Mouse (Mus musculus) kidney, postnatal 0 days (tissue): ENCODE data around the gene Sipa1l1. TPM values are rescaled to one million over a fixed set of nuclear protein-coding genes. Genes with fewer than 3 reads are reported as not detected.

Experiments used
- ATAC-seq: fragments of 200-750 bp; cut with Nextera tagmentation; replicated peaks from 2 replicates; pipeline ENCODE4 v1.8.0; 2017; ENCODE audit warnings: low read depth, moderate number of reproducible peaks, moderate TSS enrichment, moderate library complexity; ENCODE audit not compliant: low FRiP score
- DNase-seq: peaks from one replicate; pipeline ENCODE4 v3.0.0-alpha.2; 2016; ENCODE audit warnings: low spot score
- H3K27ac ChIP-seq: fragments of 300-500 bp; sonication (generic); 2 replicates; pipeline ENCODE4 v1.5.1; 2014; ENCODE audit warnings: mild to moderate bottlenecking
- H3K27me3 ChIP-seq: fragments of 300-500 bp; sonication (generic); 2 replicates; pipeline ENCODE4 v1.6.1; 2014; ENCODE audit warnings: low read length, mixed read lengths; ENCODE audit not compliant: insufficient read depth
- H3K36me3 ChIP-seq: fragments of 300-500 bp; sonication (generic); 2 replicates; pipeline ENCODE4 v1.6.1; 2014; ENCODE audit warnings: low read length, mixed read lengths; ENCODE audit not compliant: insufficient read depth
- H3K4me1 ChIP-seq: fragments of 300-500 bp; sonication (generic); replicated peaks from 2 replicates; pipeline ENCODE4 v1.6.1; 2014; ENCODE audit warnings: antibody characterized with exemption, low read length, mixed read lengths; ENCODE audit not compliant: insufficient read depth
- H3K4me2 ChIP-seq: fragments of 300-500 bp; sonication (generic); 2 replicates; pipeline ENCODE4 v1.6.1; 2014; ENCODE audit warnings: mild to moderate bottlenecking, low read length, moderate library complexity, mixed read lengths
- H3K4me3 ChIP-seq: fragments of 300-500 bp; sonication (generic); replicated peaks from 2 replicates; pipeline ENCODE4 v1.5.1; 2014; ENCODE audit warnings: low read depth, low read length
- H3K9ac ChIP-seq: fragments of 300-500 bp; sonication (generic); 2 replicates; pipeline ENCODE4 v1.6.1; 2014; ENCODE audit warnings: low read depth, low read length
- H3K9me3 ChIP-seq: fragments of 300-500 bp; sonication (generic); replicated peaks from 2 replicates; pipeline ENCODE4 v1.6.1; 2016; ENCODE audit warnings: low read length, inconsistent platforms, mixed read lengths
- CTCF ChIP-seq: IDR thresholded peaks from 2 replicates; pipeline ENCODE4 v1.5.1; 2016; ENCODE audit warnings: antibody characterized with exemption, low read depth, mild to moderate bottlenecking, moderate library complexity
- WGBS: fragments of 180-500 bp; shearing (Covaris S2); extraction: QIAGEN DNeasy Blood & Tissue Kit; methylation state at CpG from one replicate; pipeline ENCODE4 v1.1.7; 2014; 5-methylcytosine and 5-hydroxymethylcytosine counted together
- polyA plus RNA-seq: library from polyadenylated mRNA; unstranded; fragments of >200 nt; fragmentation: Nextera tagmentation; extraction: Ambion mirVana; gene quantifications from 2 replicates; pipeline ENCODE4 v1.2.1, GENCODE M21; 2015

Gene Sipa1l1
- polyA plus RNA-seq, 1 experiment from 2014 or later = 17.3 TPM

GRCm38 (mm10) chr12:82234463-82235223 lies 65.5 kb downstream of the Sipa1l1 start:
- Histone ChIP-seq H3K4me3 (no peak overlapping the region), H3K9me3 (no peaks in the 10 kb centered on the region), H3K27ac (no peak overlapping the region), H3K4me1 (peaks cover 17% of the 10 kb centered on the region), H3K36me3 (no peaks in the 10 kb centered on the region), H3K4me2 (no peak overlapping the region), H3K9ac (no peak overlapping the region), H3K27me3 (no peaks in the 10 kb centered on the region)
- ATAC-seq (no peak), DNase-seq (no peak)
- 80% methylated on average over 14 of the region's 14 CpGs for WGBS
- no peak for TF ChIP-seq CTCF

GRCm38 (mm10) chr12:82237095-82237494 lies 68.0 kb downstream of the Sipa1l1 start:
- Histone ChIP-seq H3K4me2 (no peak overlapping the region), H3K36me3 (no peaks in the 10 kb centered on the region), H3K27me3 (no peaks in the 10 kb centered on the region), H3K4me3 (no peak overlapping the region), H3K9ac (no peak overlapping the region), H3K9me3 (no peaks in the 10 kb centered on the region), H3K27ac (no peak overlapping the region), H3K4me1 (peaks cover 4% of the 10 kb centered on the region)
- no peak for ATAC-seq
- DNase-seq = no peak
- 90% methylated on average over 4 of the region's 4 CpGs for WGBS
- no peak for TF ChIP-seq CTCF

- peak; percentile 77 for DNase-seq
- no peaks in the 10 kb centered on the region for H3K36me3 ChIP-seq
- no peaks in the 10 kb centered on the region for H3K9me3 ChIP-seq
- H3K9ac ChIP-seq = no peak overlapping the region
- 0 out of 2 replicates have a peak, but pooled peaks cover 2% of the 10 kb centered on the region for H3K4me1 ChIP-seq
- no peak for ATAC-seq
- WGBS = 37% methylated on average over 4 of the region's 4 CpGs
- H3K4me3 ChIP-seq = no peak overlapping the region
- H3K27ac ChIP-seq = peak overlapping the region; percentile 19; the same call in 1 of the 2 replicates
- no peak overlapping the region for H3K4me2 ChIP-seq
- TF ChIP-seq CTCF = no peak
- no peaks in the 10 kb centered on the region for H3K27me3 ChIP-seq
These were observed 68.8 kb downstream of the Sipa1l1 start for GRCm38 (mm10) chr12:82237946-82238345.

GRCm38 (mm10) chr12:82240674-82241073 lies 71.6 kb downstream of the Sipa1l1 start:
- Histone ChIP-seq H3K27me3 (no peaks in the 10 kb centered on the region), H3K4me2 (no peak overlapping the region), H3K9me3 (no peaks in the 10 kb centered on the region), H3K27ac (no peak overlapping the region), H3K4me1 (0 out of 2 replicates have a peak, but pooled peaks cover 2% of the 10 kb centered on the region), H3K4me3 (no peak overlapping the region), H3K9ac (no peak overlapping the region), H3K36me3 (no peaks in the 10 kb centered on the region)
- TF ChIP-seq CTCF = no peak
- DNase-seq (no peak), ATAC-seq (no peak)
- 89% methylated on average over 6 of the region's 6 CpGs for WGBS

GRCm38 (mm10) chr12:82245219-82245618 lies 76.1 kb downstream of the Sipa1l1 start:
- ATAC-seq (no peak), DNase-seq (no peak)
- no peak for TF ChIP-seq CTCF
- H3K9me3 ChIP-seq = no peaks in the 10 kb centered on the region
- H3K27me3 ChIP-seq = no peaks in the 10 kb centered on the region
- no peak overlapping the region for H3K4me2 ChIP-seq
- no peak overlapping the region for H3K27ac ChIP-seq
- 0 out of 2 replicates have a peak, but pooled peaks cover 7% of the 10 kb centered on the region for H3K4me1 ChIP-seq
- no peaks in the 10 kb centered on the region for H3K36me3 ChIP-seq
- no peak overlapping the region for H3K4me3 ChIP-seq
- WGBS = 84% methylated on average over 6 of the region's 6 CpGs
- no peak overlapping the region for H3K9ac ChIP-seq

- TF ChIP-seq CTCF = no peak
- 0 out of 2 replicates have a peak, but pooled peaks cover 7% of the 10 kb centered on the region for H3K4me1 ChIP-seq
- ATAC-seq (no peak), DNase-seq (no peak)
- WGBS = 68% methylated on average over 3 of the region's 3 CpGs
- no peak overlapping the region for H3K4me3 ChIP-seq
- no peaks in the 10 kb centered on the region for H3K36me3 ChIP-seq
- no peak overlapping the region for H3K27ac ChIP-seq
- H3K27me3 ChIP-seq = no peaks in the 10 kb centered on the region
- H3K4me2 ChIP-seq = no peak overlapping the region
- no peak overlapping the region for H3K9ac ChIP-seq
- H3K9me3 ChIP-seq = no peaks in the 10 kb centered on the region
These were observed 77.3 kb downstream of the Sipa1l1 start for GRCm38 (mm10) chr12:82246422-82246821.
